Mouse (Mus musculus) forebrain, embryonic 16.5 days (tissue): Measurements from ENCODE around the gene Tbcb. TPM values are rescaled to one million over a fixed set of nuclear protein-coding genes. Genes with fewer than 3 reads are reported as not detected.
"Not testable (repeated sequence)": the region's sequence is repeated elsewhere in the genome, so short reads cannot be mapped to it uniquely, and the experiment has no call there.

Source experiments
- ATAC-seq: fragments of 200-750 bp; cut with Nextera tagmentation; 2 replicates; pipeline ENCODE4 v1.8.0; 2017; ENCODE audit warnings: mild to moderate bottlenecking, moderate library complexity
- H3K27ac ChIP-seq: fragments of 300-500 bp; sonication (generic); 2 replicates; pipeline ENCODE4 v1.5.1; 2014; ENCODE audit warnings: low read length, control low read depth
- H3K27me3 ChIP-seq: fragments of 300-500 bp; sonication (generic); replicated peaks from 2 replicates; pipeline ENCODE4 v1.6.1; 2014; ENCODE audit warnings: low read length; ENCODE audit not compliant: control insufficient read depth, insufficient read depth
- H3K36me3 ChIP-seq: fragments of 300-500 bp; sonication (generic); 2 replicates; pipeline ENCODE4 v1.6.1; 2014; ENCODE audit not compliant: control insufficient read depth, insufficient read depth
- H3K4me1 ChIP-seq: fragments of 300-500 bp; sonication (generic); replicated peaks from 2 replicates; pipeline ENCODE4 v1.6.1; 2014; ENCODE audit warnings: low read length; ENCODE audit not compliant: control insufficient read depth, insufficient read depth
- H3K4me2 ChIP-seq: fragments of 300-500 bp; sonication (generic); 2 replicates; pipeline ENCODE4 v1.6.1; 2014; ENCODE audit warnings: mild to moderate bottlenecking, low read length, control low read depth
- H3K4me3 ChIP-seq: fragments of 300-500 bp; sonication (generic); replicated peaks from 2 replicates; pipeline ENCODE4 v1.5.1; 2014; ENCODE audit warnings: mild to moderate bottlenecking, low read length, control low read depth
- H3K9ac ChIP-seq: fragments of 300-500 bp; sonication (generic); replicated peaks from 2 replicates; pipeline ENCODE4 v1.6.1; 2014; ENCODE audit warnings: low read depth, low read length, control low read depth
- H3K9me3 ChIP-seq: fragments of 300-500 bp; sonication (generic); 2 replicates; pipeline ENCODE4 v1.6.1; 2016; ENCODE audit warnings: low read length; ENCODE audit not compliant: control insufficient read depth
- WGBS: fragments of 180-500 bp; shearing (Covaris S2); extraction: QIAGEN DNeasy Blood & Tissue Kit; methylation state at CpG from one replicate; pipeline ENCODE4 v1.1.7; 2014; 5-methylcytosine and 5-hydroxymethylcytosine counted together
- polyA plus RNA-seq: library from polyadenylated mRNA; unstranded; fragments of >200 nt; fragmentation: Nextera tagmentation; extraction: Ambion mirVana; gene quantifications from 2 replicates; pipeline ENCODE4 v1.2.1, GENCODE M21; 2015

Gene Tbcb
- polyA plus RNA-seq, 1 experiment from 2014 or later, result 393 TPM

GRCm38 (mm10) chr7:30192088-30192487 lies 40.0 kb downstream of the Tbcb start:
- H3K4me2 ChIP-seq, result no peak overlapping the region
- peaks cover 27% of the 10 kb centered on the region for H3K36me3 ChIP-seq
- 93% methylated on average over 12 of the region's 12 CpGs for WGBS
- no peaks in the 10 kb centered on the region for H3K9me3 ChIP-seq
- H3K4me3 ChIP-seq, result no peak overlapping the region
- H3K9ac ChIP-seq, result no peak overlapping the region
- H3K27ac ChIP-seq, result no peak overlapping the region
- ATAC-seq, result no peak
- H3K27me3 ChIP-seq, result no peaks in the 10 kb centered on the region
- peaks cover 14% of the 10 kb centered on the region for H3K4me1 ChIP-seq

- 87% methylated on average over 4 of the region's 4 CpGs for WGBS
- Histone ChIP-seq H3K36me3 (peaks cover 35% of the 10 kb centered on the region), H3K4me3 (no peak overlapping the region), H3K9me3 (no peaks in the 10 kb centered on the region), H3K4me1 (peaks cover 15% of the 10 kb centered on the region), H3K4me2 (no peak overlapping the region), H3K9ac (no peak overlapping the region), H3K27ac (no peak overlapping the region), H3K27me3 (no peaks in the 10 kb centered on the region)
- ATAC-seq, result no peak
Measured at GRCm38 (mm10) chr7:30189116-30189491, 43.0 kb downstream of the Tbcb start.

- H3K27me3 ChIP-seq, result no peaks in the 10 kb centered on the region
- H3K4me2 ChIP-seq, result no peak overlapping the region
- H3K4me1 ChIP-seq, result peaks cover 18% of the 10 kb centered on the region
- no peak for ATAC-seq
- H3K27ac ChIP-seq, result no peak overlapping the region
- no peaks in the 10 kb centered on the region for H3K9me3 ChIP-seq
- H3K4me3 ChIP-seq, result no peak overlapping the region
- 88% methylated on average over 12 of the region's 12 CpGs for WGBS
- peaks cover 35% of the 10 kb centered on the region for H3K36me3 ChIP-seq
- no peak overlapping the region for H3K9ac ChIP-seq
Measured at GRCm38 (mm10) chr7:30188344-30189115, 43.5 kb downstream of the Tbcb start.

GRCm38 (mm10) chr7:30184641-30185348 lies 47.3 kb downstream of the Tbcb start:
- Histone ChIP-seq H3K36me3 (peaks cover 23% of the 10 kb centered on the region), H3K4me3 (no peak overlapping the region), H3K27me3 (no peaks in the 10 kb centered on the region), H3K9me3 (no peaks in the 10 kb centered on the region), H3K4me1 (peaks cover 7% of the 10 kb centered on the region), H3K27ac (no peak overlapping the region), H3K4me2 (no peak overlapping the region), H3K9ac (no peak overlapping the region)
- no peak for ATAC-seq
- WGBS, result 77% methylated on average over 13 of the region's 13 CpGs

DNA sequence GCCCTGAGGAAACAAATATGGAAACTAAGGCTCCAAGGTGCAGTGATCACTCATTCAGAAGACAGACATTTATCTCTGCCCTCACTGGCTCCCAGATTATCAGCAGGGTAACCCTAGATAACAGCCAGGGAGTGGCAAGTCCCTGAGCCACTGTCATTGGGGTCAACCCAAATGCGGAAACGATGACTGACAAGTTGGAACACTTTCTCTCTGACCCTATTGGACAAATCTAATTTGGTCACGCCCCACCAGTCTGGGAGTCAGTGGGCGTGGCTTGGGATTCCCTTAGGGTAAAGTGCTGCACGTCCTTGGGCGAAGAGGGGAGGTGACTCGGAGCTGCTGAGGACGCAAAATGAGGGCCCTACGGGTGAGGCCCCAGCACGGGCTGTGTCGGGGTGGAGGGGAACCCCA lies 48.2 kb downstream of the Tbcb start, which contains the start of gene Cox7a1:
Gene Cox7a1, plus strand, starts transcription at position 266 of the 411 bp plus-strand sequence.
- Histone ChIP-seq H3K27ac (no peak within 1 kb of the TSS), H3K9ac (0 out of 2 replicates have a peak within 1 kb of the TSS, but pooled peaks have one; percentile 22), H3K4me2 (peak within 1 kb of the TSS; percentile 39), H3K36me3 (peaks cover 21% of the 10 kb centered on the region), H3K4me3 (no peak within 1 kb of the TSS), H3K9me3 (no peaks in the 10 kb centered on the region), H3K4me1 (peaks cover 7% of the 10 kb centered on the region), H3K27me3 (no peaks in the 10 kb centered on the region)
- peak; percentile 26; the same call in 1 of the 2 replicates for ATAC-seq
- under 1% methylated on average over 11 of the region's 11 CpGs for WGBS

DNA sequence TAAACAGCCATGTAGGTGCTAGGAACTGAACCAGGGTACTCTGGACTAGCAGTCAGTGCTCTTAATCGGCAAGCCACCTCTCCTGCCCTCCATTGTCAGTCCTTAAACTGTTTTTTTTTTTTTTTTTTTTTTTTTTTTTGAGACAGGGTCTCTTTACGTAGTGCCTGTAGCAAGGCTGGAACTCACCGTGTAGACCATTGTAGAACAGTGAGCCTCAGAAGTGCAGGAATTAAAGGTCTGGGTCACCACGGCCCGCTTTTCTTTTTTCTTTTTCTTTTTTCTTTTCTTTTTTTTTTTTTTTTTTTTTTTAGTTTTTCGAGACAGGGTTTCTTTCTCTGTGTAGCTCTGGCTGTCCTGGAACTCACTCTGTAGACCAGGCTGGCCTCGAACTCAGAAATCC lies 48.9 kb downstream of the Tbcb start:
- not testable (repeated sequence) for H3K4me3 ChIP-seq, H3K4me1 ChIP-seq, H3K4me2 ChIP-seq, ATAC-seq, H3K27me3 ChIP-seq, H3K27ac ChIP-seq, H3K9ac ChIP-seq, H3K9me3 ChIP-seq
- 64% methylated on average over 7 of the region's 7 CpGs for WGBS
- peaks cover 25% of the 10 kb centered on the region for H3K36me3 ChIP-seq

DNA sequence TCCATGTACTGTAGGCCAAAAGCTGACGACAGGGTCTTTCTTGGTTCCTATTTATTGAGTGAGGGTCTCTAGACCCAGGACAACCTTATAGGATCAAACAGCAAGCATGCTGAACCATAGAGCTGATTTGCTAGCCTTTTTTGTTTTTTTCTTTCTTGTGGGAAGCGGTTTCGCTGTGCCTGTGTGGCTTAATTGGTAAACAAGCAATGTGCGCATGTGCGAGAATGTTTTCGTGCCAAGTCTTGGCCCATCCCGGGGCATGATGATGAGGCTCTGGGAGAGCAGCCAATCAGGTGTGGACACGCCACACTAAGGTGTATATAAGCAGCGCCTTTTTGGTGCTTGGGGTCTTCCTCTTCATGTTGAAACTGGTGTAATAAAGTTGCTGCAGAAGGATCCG lies 50.1 kb downstream of the Tbcb start:
- not testable (repeated sequence) for ATAC-seq, H3K27ac ChIP-seq, H3K4me1 ChIP-seq, H3K9ac ChIP-seq, H3K4me3 ChIP-seq, H3K9me3 ChIP-seq, H3K4me2 ChIP-seq, H3K27me3 ChIP-seq
- H3K36me3 ChIP-seq, result peaks cover 18% of the 10 kb centered on the region
- 84% methylated on average over 9 of the region's 10 CpGs for WGBS

DNA sequence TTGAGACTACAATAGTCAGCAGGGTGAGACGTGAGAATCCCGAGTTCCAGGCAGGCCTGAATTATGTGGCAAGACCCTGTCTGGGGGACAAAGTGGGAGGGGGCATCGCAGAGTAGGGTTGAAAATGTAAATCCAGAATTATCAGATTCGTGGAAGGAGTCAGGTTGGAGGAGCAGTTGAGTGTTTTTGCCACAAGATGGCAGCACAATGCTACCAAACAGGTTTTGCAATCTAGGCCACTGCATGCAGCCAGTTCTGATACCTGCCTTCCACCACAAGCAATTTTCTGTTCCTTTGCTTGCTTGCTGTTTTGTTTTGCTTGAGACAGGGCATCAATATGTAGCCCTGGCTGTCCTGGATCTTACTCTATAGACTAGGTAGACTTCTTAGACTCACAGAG lies 50.8 kb downstream of the Tbcb start:
- peaks cover 12% of the 10 kb centered on the region for H3K36me3 ChIP-seq
- H3K4me3 ChIP-seq, result no peak overlapping the region
- no peak overlapping the region for H3K4me2 ChIP-seq
- H3K9me3 ChIP-seq, result no peaks in the 10 kb centered on the region
- H3K9ac ChIP-seq, result no peak overlapping the region
- H3K27me3 ChIP-seq, result no peaks in the 10 kb centered on the region
- ATAC-seq, result peak; percentile 60; the same call in 1 of the 2 replicates
- WGBS, result 2% methylated on average over 4 of the region's 4 CpGs
- peaks cover 7% of the 10 kb centered on the region for H3K4me1 ChIP-seq
- 0 out of 2 replicates have a peak overlapping the region, but pooled peaks have one; percentile 3 for H3K27ac ChIP-seq

GRCm38 (mm10) chr7:30178256-30178655 lies 53.8 kb downstream of the Tbcb start:
- Histone ChIP-seq H3K27ac (no peak overlapping the region), H3K4me2 (no peak overlapping the region), H3K4me3 (no peak overlapping the region), H3K27me3 (no peaks in the 10 kb centered on the region), H3K9ac (no peak overlapping the region), H3K36me3 (peaks cover 10% of the 10 kb centered on the region), H3K4me1 (no peaks in the 10 kb centered on the region), H3K9me3 (no peaks in the 10 kb centered on the region)
- WGBS, result 87% methylated on average over 11 of the region's 11 CpGs
- no peak for ATAC-seq
